Mouse (Mus musculus): ENCODE measurements around the gene Pgs1. TPM values are rescaled to one million over a fixed set of nuclear protein-coding genes. Genes with fewer than 3 reads are reported as not detected.

Pgs1 gene
- polyA plus RNA-seq, 1 experiment from 2014 or later, result 43.1 TPM

GRCm38 (mm10) chr11:117993190-117994175 lies 7.4 kb downstream of the Pgs1 start:
- Histone ChIP-seq H3K36me3 (ENCODE audit: control insufficient read depth, insufficient read depth, low read length) (no peaks in the 10 kb centered on the region), H3K9me3 (replicated peaks; ENCODE audit: control insufficient read depth, low read length) (no peaks in the 10 kb centered on the region), H3K27me3 (replicated peaks; ENCODE audit: control insufficient read depth, insufficient read depth, low read length) (no peaks in the 10 kb centered on the region), H3K9ac (ENCODE audit: low read length) (no peak overlapping the region), H3K4me2 (ENCODE audit: low read length) (no peak overlapping the region), H3K4me3 (ENCODE audit: low read depth, low read length) (no peak overlapping the region), H3K4me1 (ENCODE audit: control insufficient read depth, insufficient read depth, low read length) (no peaks in the 10 kb centered on the region), H3K27ac (ENCODE audit: low read depth, low read length) (0 out of 2 replicates have a peak overlapping the region, but pooled peaks have one; percentile 27)
- DNase-seq (ENCODE audit: low spot score) (no peak), ATAC-seq (no peak)
- 81% methylated on average over 14 of the region's 14 CpGs for WGBS

- 81% methylated on average over 9 of the region's 9 CpGs for WGBS
- no peaks in the 10 kb centered on the region for H3K4me1 ChIP-seq (ENCODE audit: control insufficient read depth, insufficient read depth, low read length)
- H3K36me3 ChIP-seq (ENCODE audit: control insufficient read depth, insufficient read depth, low read length), result peaks cover 8% of the 10 kb centered on the region; the same call in 1 of the 2 replicates
Measured at GRCm38 (mm10) chr11:117994250-117995057, 8.4 kb downstream of the Pgs1 start.

GRCm38 (mm10) chr11:117995255-117995654 lies 9.2 kb downstream of the Pgs1 start:
- H3K9me3 ChIP-seq (replicated peaks; ENCODE audit: control insufficient read depth, low read length), result no peaks in the 10 kb centered on the region
- H3K4me3 ChIP-seq (ENCODE audit: low read depth, low read length), result no peak overlapping the region
- no peaks in the 10 kb centered on the region for H3K4me1 ChIP-seq (ENCODE audit: control insufficient read depth, insufficient read depth, low read length)
- DNase-seq (ENCODE audit: low spot score) (no peak), ATAC-seq (no peak)
- H3K4me2 ChIP-seq (ENCODE audit: low read length), result no peak overlapping the region
- H3K36me3 ChIP-seq (ENCODE audit: control insufficient read depth, insufficient read depth, low read length), result peaks cover 10% of the 10 kb centered on the region; the same call in 1 of the 2 replicates
- no peaks in the 10 kb centered on the region for H3K27me3 ChIP-seq (replicated peaks; ENCODE audit: control insufficient read depth, insufficient read depth, low read length)
- no peak overlapping the region for H3K27ac ChIP-seq (ENCODE audit: low read depth, low read length)
- 70% methylated on average over 2 of the region's 2 CpGs for WGBS
- H3K9ac ChIP-seq (ENCODE audit: low read length), result no peak overlapping the region

More at GRCm38 (mm10) chr11:117994250-117995057, 8.4 kb downstream of the Pgs1 start:
- DNase-seq (ENCODE audit: low spot score), result no peak
- ATAC-seq, result no peak
- Histone ChIP-seq H3K27me3 (replicated peaks; ENCODE audit: control insufficient read depth, insufficient read depth, low read length) (no peaks in the 10 kb centered on the region), H3K4me3 (ENCODE audit: low read depth, low read length) (no peak overlapping the region), H3K4me2 (ENCODE audit: low read length) (no peak overlapping the region), H3K9me3 (replicated peaks; ENCODE audit: control insufficient read depth, low read length) (no peaks in the 10 kb centered on the region), H3K9ac (ENCODE audit: low read length) (no peak overlapping the region), H3K27ac (ENCODE audit: low read depth, low read length) (0 out of 2 replicates have a peak overlapping the region, but pooled peaks have one; percentile 27)

- H3K4me1 ChIP-seq (ENCODE audit: control insufficient read depth, insufficient read depth, low read length), result no peaks in the 10 kb centered on the region
- ATAC-seq, result no peak
- no peak overlapping the region for H3K9ac ChIP-seq (ENCODE audit: low read length)
- no peak overlapping the region for H3K27ac ChIP-seq (ENCODE audit: low read depth, low read length)
- no peak for DNase-seq (ENCODE audit: low spot score)
- H3K36me3 ChIP-seq (ENCODE audit: control insufficient read depth, insufficient read depth, low read length), result peaks cover 14% of the 10 kb centered on the region
- WGBS, result 64% methylated on average over 3 of the region's 3 CpGs
- no peak overlapping the region for H3K4me2 ChIP-seq (ENCODE audit: low read length)
- H3K4me3 ChIP-seq (ENCODE audit: low read depth, low read length), result no peak overlapping the region
- no peaks in the 10 kb centered on the region for H3K27me3 ChIP-seq (replicated peaks; ENCODE audit: control insufficient read depth, insufficient read depth, low read length)
- no peaks in the 10 kb centered on the region for H3K9me3 ChIP-seq (replicated peaks; ENCODE audit: control insufficient read depth, low read length)
Measured at GRCm38 (mm10) chr11:117995661-117996060, 9.6 kb downstream of the Pgs1 start.

GRCm38 (mm10) chr11:117996066-117996465 lies 10.0 kb downstream of the Pgs1 start:
- no peak overlapping the region for H3K9ac ChIP-seq (ENCODE audit: low read length)
- WGBS, result 39% methylated on average over 3 of the region's 3 CpGs
- no peak overlapping the region for H3K4me2 ChIP-seq (ENCODE audit: low read length)
- H3K9me3 ChIP-seq (replicated peaks; ENCODE audit: control insufficient read depth, low read length), result no peaks in the 10 kb centered on the region
- no peak for DNase-seq (ENCODE audit: low spot score)
- H3K36me3 ChIP-seq (ENCODE audit: control insufficient read depth, insufficient read depth, low read length), result peaks cover 18% of the 10 kb centered on the region
- H3K4me1 ChIP-seq (ENCODE audit: control insufficient read depth, insufficient read depth, low read length), result no peaks in the 10 kb centered on the region
- no peaks in the 10 kb centered on the region for H3K27me3 ChIP-seq (replicated peaks; ENCODE audit: control insufficient read depth, insufficient read depth, low read length)
- no peak overlapping the region for H3K27ac ChIP-seq (ENCODE audit: low read depth, low read length)
- no peak for ATAC-seq
- H3K4me3 ChIP-seq (ENCODE audit: low read depth, low read length), result no peak overlapping the region

- Histone ChIP-seq H3K4me2 (ENCODE audit: low read length) (no peak overlapping the region), H3K27me3 (replicated peaks; ENCODE audit: control insufficient read depth, insufficient read depth, low read length) (no peaks in the 10 kb centered on the region), H3K9me3 (replicated peaks; ENCODE audit: control insufficient read depth, low read length) (no peaks in the 10 kb centered on the region), H3K4me3 (ENCODE audit: low read depth, low read length) (no peak overlapping the region), H3K4me1 (ENCODE audit: control insufficient read depth, insufficient read depth, low read length) (no peaks in the 10 kb centered on the region), H3K9ac (ENCODE audit: low read length) (no peak overlapping the region), H3K36me3 (ENCODE audit: control insufficient read depth, insufficient read depth, low read length) (peaks cover 28% of the 10 kb centered on the region), H3K27ac (ENCODE audit: low read depth, low read length) (no peak overlapping the region)
- ATAC-seq, result no peak
- 98% methylated on average over 2 of the region's 2 CpGs for WGBS
- no peak for DNase-seq (ENCODE audit: low spot score)
Measured at GRCm38 (mm10) chr11:117997085-117997484, 11.0 kb downstream of the Pgs1 start.

- Histone ChIP-seq H3K27me3 (replicated peaks; ENCODE audit: control insufficient read depth, insufficient read depth, low read length) (no peaks in the 10 kb centered on the region), H3K36me3 (ENCODE audit: control insufficient read depth, insufficient read depth, low read length) (peaks cover 40% of the 10 kb centered on the region), H3K27ac (ENCODE audit: low read depth, low read length) (no peak overlapping the region), H3K4me1 (ENCODE audit: control insufficient read depth, insufficient read depth, low read length) (no peaks in the 10 kb centered on the region), H3K4me3 (ENCODE audit: low read depth, low read length) (no peak overlapping the region), H3K4me2 (ENCODE audit: low read length) (no peak overlapping the region), H3K9ac (ENCODE audit: low read length) (no peak overlapping the region), H3K9me3 (replicated peaks; ENCODE audit: control insufficient read depth, low read length) (no peaks in the 10 kb centered on the region)
- WGBS, result 98% methylated on average over 4 of the region's 4 CpGs
- ATAC-seq (no peak), DNase-seq (ENCODE audit: low spot score) (no peak)
Measured at GRCm38 (mm10) chr11:117998356-117998755, 12.3 kb downstream of the Pgs1 start.

GRCm38 (mm10) chr11:117999260-117999934 lies 13.3 kb downstream of the Pgs1 start:
- no peak overlapping the region for H3K27ac ChIP-seq (ENCODE audit: low read depth, low read length)
- H3K9me3 ChIP-seq (replicated peaks; ENCODE audit: control insufficient read depth, low read length), result no peaks in the 10 kb centered on the region
- DNase-seq (ENCODE audit: low spot score), result no peak
- ATAC-seq, result no peak
- no peak overlapping the region for H3K9ac ChIP-seq (ENCODE audit: low read length)
- H3K27me3 ChIP-seq (replicated peaks; ENCODE audit: control insufficient read depth, insufficient read depth, low read length), result no peaks in the 10 kb centered on the region
- H3K4me3 ChIP-seq (ENCODE audit: low read depth, low read length), result no peak overlapping the region
- H3K4me2 ChIP-seq (ENCODE audit: low read length), result no peak overlapping the region
- H3K36me3 ChIP-seq (ENCODE audit: control insufficient read depth, insufficient read depth, low read length), result peaks cover 50% of the 10 kb centered on the region
- no peaks in the 10 kb centered on the region for H3K4me1 ChIP-seq (ENCODE audit: control insufficient read depth, insufficient read depth, low read length)
- 92% methylated on average over 6 of the region's 6 CpGs for WGBS
